ENCODE assay signal across 8 mouse cellular contexts in genomic region chrX:137118097-137118746, GRCm38 (mm10). TPM values are rescaled to one million over a fixed set of nuclear protein-coding genes. Genes with fewer than 3 reads are reported as not detected.
DNase-seq lines count a peak whose midpoint lies in the region; ATAC-seq and TF ChIP-seq lines count a peak whose summit lies in the region.

No protein-coding gene starts in this region.

- peak; percentile 53 for TF ChIP-seq CTCF in layer of hippocampus, adult 2 months (conservative IDR thresholded peaks at IDR 0.05)
- TF ChIP-seq CTCF in kidney, postnatal 0 days (IDR thresholded peaks at IDR 0.05; ENCODE audit: low read depth), result peak; percentile 42
- TF ChIP-seq CTCF in testis, adult 2 months (IDR thresholded peaks at IDR 0.05; ENCODE audit: control insufficient read depth, insufficient read depth, insufficient replicate concordance, low read depth, low read length), result no peak

- WGBS in forebrain, embryonic 15.5 days, result 26% methylated on average over 40 of the region's 40 CpGs
- 21% methylated on average over 40 of the region's 40 CpGs for WGBS in kidney, postnatal 0 days

- no peak overlapping the region for H3K4me2 ChIP-seq in forebrain, embryonic 15.5 days (replicated peaks)
- peak overlapping the region; percentile 10; the same call in 1 of the 2 replicates for H3K4me2 ChIP-seq in kidney, postnatal 0 days (ENCODE audit: low read length)

- peak; percentile 66; the same call in 1 of the 2 replicates for ATAC-seq in forebrain, embryonic 15.5 days (replicated peaks)
- 0 out of 2 replicates have a peak, but pooled peaks have one; percentile 76 for ATAC-seq in kidney, postnatal 0 days (replicated peaks; ENCODE audit: low FRiP score, low read depth)
- ATAC-seq in megakaryocyte progenitor cell, adult 5-6 weeks (replicated peaks; ENCODE audit: poor library complexity), result peak; percentile 87
- ATAC-seq in activated CD4-positive, CD25-positive, alpha-beta regulatory T cell, adult 4 months, result no peak

- no peak for TF ChIP-seq POLR2A in testis, adult 2 months (IDR thresholded peaks at IDR 0.05; ENCODE audit: control insufficient read depth, low read depth, low read length)

- no peaks in the 10 kb centered on the region for H3K36me3 ChIP-seq in forebrain, embryonic 15.5 days
- no peaks in the 10 kb centered on the region for H3K36me3 ChIP-seq in kidney, postnatal 0 days (ENCODE audit: insufficient read depth, low read length)
- H3K36me3 ChIP-seq in testis, adult 2 months (ENCODE audit: control insufficient read depth, insufficient read depth, low read length), result no peaks in the 10 kb centered on the region

- peaks cover 3% of the 10 kb centered on the region; the same call in 1 of the 2 replicates for H3K4me1 ChIP-seq in forebrain, embryonic 15.5 days
- H3K4me1 ChIP-seq in kidney, postnatal 0 days (replicated peaks; ENCODE audit: insufficient read depth, low read length), result no peaks in the 10 kb centered on the region
- H3K4me1 ChIP-seq in testis, adult 2 months (ENCODE audit: control insufficient read depth, insufficient read depth, low read length), result no peaks in the 10 kb centered on the region; the same call in none of the 2 replicates

- H3K27me3 ChIP-seq in forebrain, embryonic 15.5 days, result peaks cover 63% of the 10 kb centered on the region
- peaks cover 33% of the 10 kb centered on the region for H3K27me3 ChIP-seq in kidney, postnatal 0 days (ENCODE audit: insufficient read depth, low read length)
- H3K27me3 ChIP-seq in testis, adult 2 months (ENCODE audit: control insufficient read depth, insufficient read depth, low read length), result no peaks in the 10 kb centered on the region

- H3K9ac ChIP-seq in forebrain, embryonic 15.5 days (replicated peaks), result no peak overlapping the region
- no peak overlapping the region for H3K9ac ChIP-seq in kidney, postnatal 0 days (ENCODE audit: low read depth, low read length)

- no peak overlapping the region for H3K4me3 ChIP-seq in layer of hippocampus, adult 2 months
- H3K4me3 ChIP-seq in forebrain, embryonic 15.5 days, result peak overlapping the region; percentile 18; the same call in 1 of the 2 replicates
- no peak overlapping the region for H3K4me3 ChIP-seq in kidney, postnatal 0 days (replicated peaks; ENCODE audit: low read depth, low read length)
- H3K4me3 ChIP-seq in testis, adult 2 months (ENCODE audit: control insufficient read depth, low read depth, low read length), result peak overlapping the region; percentile 38

- no peak overlapping the region for H3K27ac ChIP-seq in layer of hippocampus, adult 2 months
- H3K27ac ChIP-seq in forebrain, embryonic 15.5 days (replicated peaks), result no peak overlapping the region
- no peak overlapping the region for H3K27ac ChIP-seq in kidney, postnatal 0 days
- H3K27ac ChIP-seq in testis, adult 2 months (ENCODE audit: control insufficient read depth, insufficient read depth, low read depth, low read length), result no peak overlapping the region

- no peaks in the 10 kb centered on the region for H3K9me3 ChIP-seq in forebrain, embryonic 15.5 days
- H3K9me3 ChIP-seq in kidney, postnatal 0 days (replicated peaks; ENCODE audit: low read length), result no peaks in the 10 kb centered on the region

- DNase-seq in layer of hippocampus, adult 2 months (ENCODE audit: low spot score in 2 of 2), result peak in 1 of 2 experiments; percentile 9
- DNase-seq in layer of hippocampus, adult 8-10 months (ENCODE audit: low spot score in 2 of 2), result no peak
- peak; percentile 84 for DNase-seq in R1 (ENCODE audit: low read depth, low spot score)
- peak; percentile 48 for DNase-seq in kidney, postnatal 0 days (ENCODE audit: low spot score)

RNA-seq across cellular contexts. Expression of gene Esx1, which starts 3.7 kb away (rescaled TPM):
- not detected for total RNA-seq in layer of hippocampus, adult 2 months (2021)
- total RNA-seq in layer of hippocampus, adult 8-10 months (2022), result not detected
- polyA plus RNA-seq in forebrain, embryonic 15.5 days (2015; fragmentation: Nextera tagmentation; extraction: Ambion mirVana), result not detected in 2 replicates
- polyA plus RNA-seq in kidney, postnatal 0 days (2015; fragmentation: Nextera tagmentation; extraction: Ambion mirVana), result not detected in 2 replicates
- total RNA-seq in megakaryocyte progenitor cell, adult 5-6 weeks (2015), result not detected in 2 replicates
- total RNA-seq in megakaryocyte progenitor cell, adult 5-6 weeks (2017), result not detected in 2 replicates
- 16.9 and 18.4 TPM in 2 replicates for polyA plus RNA-seq in testis, adult 2 months (2012; rRNA removed)
- polyA plus RNA-seq in activated CD4-positive, CD25-positive, alpha-beta regulatory T cell, adult 4 months (2017; shearing (Covaris generic)), result not detected

Comparison
In these comparisons a context has a peak if more than half of its experiments do, and no peak if none do; other contexts are left out.
1. DNase-seq: peak in R1 (single experiment) and kidney, postnatal 0 days (single experiment); none in layer of hippocampus, adult 8-10 months (0 of 2).
2. H3K4me3 ChIP-seq: peak in forebrain, embryonic 15.5 days (single experiment) and testis, adult 2 months (single experiment); none in layer of hippocampus, adult 2 months (single experiment) and kidney, postnatal 0 days (single experiment).
3. RNA of gene Esx1, which starts 3.7 kb away (polyA plus RNA-seq): 16.9 to 18.4 TPM in testis, adult 2 months; not detected in forebrain, embryonic 15.5 days, not detected in kidney, postnatal 0 days and not detected in activated CD4-positive, CD25-positive, alpha-beta regulatory T cell, adult 4 months; every median in the first group is over 10 times any median in the second.